Mouse (Mus musculus) liver, embryonic 11.5 days (tissue): Measurements from ENCODE around the gene Eif4b. TPM values are rescaled to one million over a fixed set of nuclear protein-coding genes. Genes with fewer than 3 reads are reported as not detected.
A peak's percentile ranks its signal among the peaks of the same experiment; 100 is the strongest.

ENCODE experiments used
- ATAC-seq: fragments of 200-750 bp; cut with Nextera tagmentation; replicated peaks from 2 replicates; pipeline ENCODE4 v1.8.0; 2017; ENCODE audit warnings: moderate number of reproducible peaks, mild to moderate bottlenecking, moderate TSS enrichment, moderate library complexity; ENCODE audit not compliant: low FRiP score
- DNase-seq: peaks from one replicate; pipeline ENCODE4 v3.0.0-alpha.2; 2017; ENCODE audit warnings: low spot score
- H3K27ac ChIP-seq: fragments of 300-500 bp; sonication (generic); 2 replicates; pipeline ENCODE4 v1.5.1; 2014; ENCODE audit warnings: mild to moderate bottlenecking, low read depth, low read length, control low read depth
- H3K27me3 ChIP-seq: fragments of 300-500 bp; sonication (generic); replicated peaks from 2 replicates; pipeline ENCODE4 v1.6.1; 2014; ENCODE audit warnings: low read length, mixed read lengths; ENCODE audit not compliant: control insufficient read depth, insufficient read depth
- H3K36me3 ChIP-seq: fragments of 300-500 bp; sonication (generic); 2 replicates; pipeline ENCODE4 v1.6.1; 2014; ENCODE audit warnings: mild to moderate bottlenecking, low read length, moderate library complexity, mixed read lengths; ENCODE audit not compliant: control insufficient read depth, insufficient read depth
- H3K4me1 ChIP-seq: fragments of 300-500 bp; sonication (generic); replicated peaks from 2 replicates; pipeline ENCODE4 v1.6.1; 2014; ENCODE audit warnings: low read length, mixed read lengths; ENCODE audit not compliant: control insufficient read depth, insufficient read depth
- H3K4me2 ChIP-seq: fragments of 300-500 bp; sonication (generic); 2 replicates; pipeline ENCODE4 v1.6.1; 2014; ENCODE audit warnings: mild to moderate bottlenecking, control low read depth, moderate library complexity
- H3K4me3 ChIP-seq: fragments of 300-500 bp; sonication (generic); 2 replicates; pipeline ENCODE4 v1.5.1; 2014; ENCODE audit warnings: low read depth, low read length, control low read depth
- H3K9ac ChIP-seq: fragments of 300-500 bp; sonication (generic); 2 replicates; pipeline ENCODE4 v1.6.1; 2014; ENCODE audit warnings: low read depth, low read length, control low read depth
- H3K9me3 ChIP-seq: fragments of 300-500 bp; sonication (generic); 2 replicates; pipeline ENCODE4 v1.6.1; 2016; ENCODE audit warnings: low read length, inconsistent platforms, mixed read lengths; ENCODE audit not compliant: control insufficient read depth
- WGBS: fragments of 180-500 bp; shearing (Covaris S2); extraction: QIAGEN DNeasy Blood & Tissue Kit; methylation state at CpG from one replicate; pipeline ENCODE4 v1.1.7; 2014; 5-methylcytosine and 5-hydroxymethylcytosine counted together
- polyA plus RNA-seq: library from polyadenylated mRNA; unstranded; fragments of >200 nt; fragmentation: Nextera tagmentation; extraction: Ambion mirVana; gene quantifications from 2 replicates; pipeline ENCODE4 v1.2.1, GENCODE M21; 2014

Eif4b gene
- polyA plus RNA-seq, 1 experiment from 2014 or later: 154 TPM

- H3K9me3 ChIP-seq: no peaks in the 10 kb centered on the region
- ATAC-seq (no peak), DNase-seq (no peak)
- no peaks in the 10 kb centered on the region for H3K36me3 ChIP-seq
- WGBS: 75% methylated on average over 3 of the region's 3 CpGs
- H3K4me2 ChIP-seq: no peak overlapping the region
- H3K9ac ChIP-seq: no peak overlapping the region
- H3K27ac ChIP-seq: no peak overlapping the region
- no peaks in the 10 kb centered on the region for H3K27me3 ChIP-seq
- 0 out of 2 replicates have a peak, but pooled peaks cover 2% of the 10 kb centered on the region for H3K4me1 ChIP-seq
- H3K4me3 ChIP-seq: no peak overlapping the region
These were observed 28.8 kb upstream of the Eif4b start for GRCm38 (mm10) chr15:102044745-102045144.

DNA sequence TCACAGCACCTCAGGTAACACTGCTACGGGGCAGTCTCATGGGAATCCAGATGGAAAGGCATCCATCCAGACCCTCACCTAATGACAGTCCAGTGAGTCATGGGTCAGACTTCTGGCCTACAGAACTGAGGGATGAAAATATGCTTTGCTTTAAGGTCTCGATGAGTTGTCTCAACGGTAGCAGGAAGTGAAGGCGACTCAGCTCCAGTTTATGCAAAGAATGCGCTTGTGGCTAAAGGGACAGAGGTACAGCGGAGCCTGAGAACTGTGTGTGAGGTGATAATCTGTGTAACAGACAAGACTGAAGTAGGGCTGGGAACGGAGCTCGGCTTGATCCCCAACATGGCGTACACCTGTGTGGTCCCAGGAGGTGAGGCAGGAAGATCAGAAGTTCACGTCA lies 27.9 kb upstream of the Eif4b start:
- H3K27me3 ChIP-seq: no peaks in the 10 kb centered on the region
- no peak overlapping the region for H3K27ac ChIP-seq
- H3K36me3 ChIP-seq: no peaks in the 10 kb centered on the region
- no peak overlapping the region for H3K4me3 ChIP-seq
- H3K9ac ChIP-seq: no peak overlapping the region
- ATAC-seq: no peak
- no peaks in the 10 kb centered on the region for H3K9me3 ChIP-seq
- 80% methylated on average over 10 of the region's 10 CpGs for WGBS
- H3K4me2 ChIP-seq: no peak overlapping the region
- 0 out of 2 replicates have a peak, but pooled peaks cover 2% of the 10 kb centered on the region for H3K4me1 ChIP-seq
- DNase-seq: no peak

GRCm38 (mm10) chr15:102048006-102048405 lies 25.6 kb upstream of the Eif4b start:
- no peaks in the 10 kb centered on the region for H3K9me3 ChIP-seq
- DNase-seq (no peak), ATAC-seq (no peak)
- H3K4me1 ChIP-seq: no peaks in the 10 kb centered on the region
- no peaks in the 10 kb centered on the region for H3K36me3 ChIP-seq
- 84% methylated on average over 6 of the region's 6 CpGs for WGBS
- no peak overlapping the region for H3K4me2 ChIP-seq
- H3K27me3 ChIP-seq: no peaks in the 10 kb centered on the region
- no peak overlapping the region for H3K27ac ChIP-seq
- no peak overlapping the region for H3K9ac ChIP-seq
- no peak overlapping the region for H3K4me3 ChIP-seq

GRCm38 (mm10) chr15:102049871-102050270 lies 23.7 kb upstream of the Eif4b start:
- H3K36me3 ChIP-seq: no peaks in the 10 kb centered on the region
- no peak overlapping the region for H3K4me2 ChIP-seq
- H3K4me3 ChIP-seq: no peak overlapping the region
- DNase-seq: no peak
- H3K4me1 ChIP-seq: no peaks in the 10 kb centered on the region
- no peaks in the 10 kb centered on the region for H3K9me3 ChIP-seq
- ATAC-seq: no peak
- H3K9ac ChIP-seq: no peak overlapping the region
- no peaks in the 10 kb centered on the region for H3K27me3 ChIP-seq
- H3K27ac ChIP-seq: no peak overlapping the region

DNA sequence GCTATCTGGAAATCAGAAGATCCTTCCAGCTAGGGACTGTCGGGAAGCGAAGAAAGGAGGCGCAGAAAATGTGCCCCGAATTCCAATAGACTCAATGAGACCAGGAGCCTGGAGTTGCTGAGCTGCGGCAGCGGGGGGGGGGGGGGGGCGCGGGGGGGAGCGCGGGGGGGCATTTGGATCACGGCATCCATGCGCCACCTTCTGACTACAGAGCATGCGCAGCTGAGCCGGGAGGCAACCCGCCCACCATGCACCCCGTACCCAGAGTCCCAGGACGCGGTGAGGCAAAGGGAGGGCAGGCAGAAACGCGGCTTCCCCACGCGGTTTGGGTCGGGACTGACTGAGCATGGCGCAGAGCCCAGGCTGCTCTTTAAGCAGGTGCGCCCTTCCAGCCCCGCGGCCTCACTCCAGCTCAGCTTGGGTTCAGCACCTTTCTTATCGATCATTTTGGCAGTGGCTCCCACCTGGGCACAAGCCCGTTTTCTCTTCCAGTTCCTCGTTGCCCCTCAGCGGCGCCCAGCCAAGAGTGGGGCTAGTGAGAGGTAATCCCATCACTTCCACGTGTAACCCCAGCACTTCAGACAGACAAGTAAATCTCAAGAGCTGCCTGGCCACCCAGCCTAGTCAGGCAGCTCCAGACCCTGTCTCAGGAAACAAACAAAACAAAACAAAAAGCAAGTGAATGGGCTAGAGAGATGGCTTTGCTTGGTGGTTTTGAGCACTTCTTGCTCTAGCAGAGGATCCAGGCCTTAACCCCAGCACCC lies 21.5 kb upstream of the Eif4b start:
- no peaks in the 10 kb centered on the region for H3K4me1 ChIP-seq
- H3K4me3 ChIP-seq: peak overlapping the region; percentile 54
- H3K4me2 ChIP-seq: peak overlapping the region; percentile 79
- H3K27me3 ChIP-seq: no peaks in the 10 kb centered on the region
- peak overlapping the region; percentile 49 for H3K27ac ChIP-seq
- H3K36me3 ChIP-seq: no peaks in the 10 kb centered on the region
- WGBS: 2% methylated on average over 29 of the region's 33 CpGs
- no peaks in the 10 kb centered on the region for H3K9me3 ChIP-seq
- peak; percentile 49; the same call in 1 of the 2 replicates for ATAC-seq
- peak; percentile 60 for DNase-seq
- peak overlapping the region; percentile 64 for H3K9ac ChIP-seq

- no peaks in the 10 kb centered on the region for H3K4me1 ChIP-seq
- DNase-seq (no peak), ATAC-seq (no peak)
- H3K27ac ChIP-seq: no peak overlapping the region
- H3K27me3 ChIP-seq: no peaks in the 10 kb centered on the region
- no peak overlapping the region for H3K4me3 ChIP-seq
- no peaks in the 10 kb centered on the region for H3K36me3 ChIP-seq
- WGBS: 84% methylated on average over 15 of the region's 15 CpGs
- no peak overlapping the region for H3K9ac ChIP-seq
- H3K9me3 ChIP-seq: no peaks in the 10 kb centered on the region
- no peak overlapping the region for H3K4me2 ChIP-seq
These were observed 16.9 kb upstream of the Eif4b start for GRCm38 (mm10) chr15:102056495-102057174.

- Histone ChIP-seq H3K27ac (no peak overlapping the region), H3K9me3 (no peaks in the 10 kb centered on the region), H3K4me3 (no peak overlapping the region), H3K9ac (no peak overlapping the region), H3K36me3 (no peaks in the 10 kb centered on the region), H3K4me2 (no peak overlapping the region), H3K27me3 (no peaks in the 10 kb centered on the region), H3K4me1 (peaks cover 5% of the 10 kb centered on the region; the same call in 1 of the 2 replicates)
- WGBS: 3% methylated on average over 20 of the region's 20 CpGs
- DNase-seq (peak; percentile 86), ATAC-seq (peak; percentile 78)
These were observed 7.8 kb upstream of the Eif4b start for GRCm38 (mm10) chr15:102065661-102066325.

DNA sequence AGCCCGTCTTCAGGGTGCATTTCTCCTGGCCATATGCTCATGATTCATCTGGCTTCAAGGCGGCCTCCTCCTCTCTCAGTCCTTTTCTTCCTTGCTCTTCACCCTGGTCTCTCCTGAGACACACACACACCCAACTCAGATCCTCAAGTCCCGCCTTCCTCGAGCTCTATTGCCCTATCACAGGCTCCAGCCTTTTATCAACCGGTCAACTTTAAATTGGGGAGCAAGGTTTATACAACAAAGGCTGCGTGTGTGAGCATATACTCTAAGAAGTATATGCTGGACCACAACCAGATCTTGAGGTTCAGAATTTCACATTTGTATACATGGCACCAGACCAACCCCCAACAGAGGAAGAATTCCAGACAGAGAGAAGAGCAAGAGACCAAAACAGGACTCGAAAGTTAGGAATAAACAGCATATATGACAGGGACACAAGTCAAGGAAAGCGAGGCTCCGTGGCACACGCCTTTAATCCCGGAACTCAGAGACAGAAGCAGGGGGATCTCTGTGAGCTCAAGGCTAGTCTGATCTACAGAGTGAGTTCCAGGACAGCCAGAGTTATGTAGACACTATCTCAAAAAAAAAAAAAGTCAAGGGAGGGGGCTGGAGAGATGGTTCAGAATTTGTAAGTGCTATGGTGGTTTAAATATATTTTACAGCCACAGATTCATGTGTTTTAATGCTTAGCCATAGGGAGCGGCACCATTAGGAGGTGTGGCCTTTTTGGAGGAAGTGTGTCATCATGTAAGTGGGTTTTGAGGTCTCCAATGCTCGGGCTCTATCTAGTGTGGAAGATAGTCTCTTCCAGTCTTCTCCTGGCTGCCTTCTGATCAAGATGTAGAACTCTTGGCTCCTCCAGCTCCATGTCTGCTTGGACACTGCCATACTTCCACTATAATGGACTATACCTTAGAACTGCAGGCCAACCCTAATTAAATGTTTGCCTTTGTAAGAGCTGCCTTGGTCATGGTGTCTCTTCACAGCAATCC lies 2.8 kb upstream of the Eif4b start:
- Histone ChIP-seq H3K36me3 (no peaks in the 10 kb centered on the region; the same call in 1 of the 2 replicates), H3K4me1 (peaks cover 3% of the 10 kb centered on the region), H3K27me3 (no peaks in the 10 kb centered on the region), H3K27ac (no peak overlapping the region), H3K9me3 (no peaks in the 10 kb centered on the region), H3K4me2 (no peak overlapping the region), H3K9ac (no peak overlapping the region), H3K4me3 (no peak overlapping the region)
- whole genome bisulfite sequencing: 69% methylated on average over 13 of the region's 13 CpGs
- ATAC-seq: no peak
- DNase-seq: no peak
